Mouse (Mus musculus) spleen, embryonic (tissue): ENCODE data around the gene Chit1.

Source experiments
- CTCF ChIA-PET: fragments of 350-600 bp; sonication (Branson Sonifier 250); formaldehyde crosslinking; loops from one replicate; lab custom pipeline; 2022; lab: Charles Lee

Chit1 gene

GRCm38 (mm10) chr1:134078802-134079476 lies 32.1 kb upstream of the Chit1 start, which contains the start of gene Btg2:
Gene Btg2, minus strand, starts transcription at chr1:134079120.
- CTCF ChIA-PET, result interaction anchor here (0.6 to 2.9 kb wide), 5 partner anchors 15 to 24 kb away, joined by 3 to 13 read pairs (median 5); no protein-coding TSS in a partner anchor

- CTCF ChIA-PET, result interaction anchor here (0.6 to 2.9 kb wide), 6 partner anchors 14 to 380 kb away, joined by 3 to 13 read pairs (median 4); no protein-coding TSS in a partner anchor
Observed at GRCm38 (mm10) chr1:134079477-134080163, 31.4 kb upstream of the Chit1 start.

- CTCF ChIA-PET, result interaction anchor here (0.7 to 1.6 kb wide), 2 partner anchors 19 to 381 kb away, joined by 3 to 5 read pairs; no protein-coding TSS in a partner anchor
Observed at GRCm38 (mm10) chr1:134080406-134080805, 30.6 kb upstream of the Chit1 start.

GRCm38 (mm10) chr1:134080881-134081450 lies 30.1 kb upstream of the Chit1 start:
- CTCF ChIA-PET, result interaction anchor here (0.6 to 0.7 kb wide), 2 partner anchors 19 to 1345 kb away, joined by 3 to 4 read pairs; no protein-coding TSS in a partner anchor

- CTCF ChIA-PET, result interaction anchor here (0.9 to 1.4 kb wide), 2 partner anchors 12 to 16 kb away, joined by 3 to 4 read pairs; no protein-coding TSS in a partner anchor
Observed at GRCm38 (mm10) chr1:134082987-134083516, 28.0 kb upstream of the Chit1 start.

GRCm38 (mm10) chr1:134083676-134084075 lies 27.4 kb upstream of the Chit1 start:
- CTCF ChIA-PET, result interaction anchor here (0.9 to 1.4 kb wide), 2 partner anchors 11 to 15 kb away, joined by 3 to 4 read pairs; no protein-coding TSS in a partner anchor

- CTCF ChIA-PET, result interaction anchor here (0.9 to 1.4 kb wide), 2 partner anchors 11 to 15 kb away, joined by 3 to 4 read pairs; no protein-coding TSS in a partner anchor
Observed at GRCm38 (mm10) chr1:134084128-134084527, 26.9 kb upstream of the Chit1 start.

GRCm38 (mm10) chr1:134086017-134086416 lies 25.0 kb upstream of the Chit1 start:
- CTCF ChIA-PET, result no interaction called here

GRCm38 (mm10) chr1:134086811-134087398 lies 24.1 kb upstream of the Chit1 start:
- CTCF ChIA-PET, result no interaction called here

- CTCF ChIA-PET, result interaction anchor here (1.3 kb wide), 1 partner anchor 22 kb away, joined by 3 read pairs; no protein-coding TSS in a partner anchor
Observed at GRCm38 (mm10) chr1:134089074-134089473, 22.0 kb upstream of the Chit1 start.

- CTCF ChIA-PET, result interaction anchor here (0.7 kb wide), 1 partner anchor 81 kb away, joined by 4 read pairs; no protein-coding TSS in a partner anchor
Observed at GRCm38 (mm10) chr1:134091851-134092250, 19.2 kb upstream of the Chit1 start.

- CTCF ChIA-PET, result no interaction called here
Observed at GRCm38 (mm10) chr1:134092368-134092767, 18.7 kb upstream of the Chit1 start.

- CTCF ChIA-PET, result interaction anchor here (0.8 to 2.2 kb wide), 5 partner anchors 14 to 33 kb away, joined by 3 to 17 read pairs (median 4); no protein-coding TSS in a partner anchor
Observed at GRCm38 (mm10) chr1:134092852-134093770, 17.9 kb upstream of the Chit1 start.

GRCm38 (mm10) chr1:134093771-134094526 lies 17.1 kb upstream of the Chit1 start:
- CTCF ChIA-PET, result interaction anchor here (0.8 to 2.2 kb wide), 7 partner anchors 10 to 33 kb away, joined by 3 to 17 read pairs (median 4); no protein-coding TSS in a partner anchor

GRCm38 (mm10) chr1:134095033-134095612 lies 15.9 kb upstream of the Chit1 start:
- CTCF ChIA-PET, result interaction anchor here (0.9 to 2.2 kb wide), 4 partner anchors 9 to 35 kb away, joined by 3 to 14 read pairs (median 4); no protein-coding TSS in a partner anchor

- CTCF ChIA-PET, result interaction anchor here (1.6 kb wide), 1 partner anchor 28 kb away, joined by 5 read pairs; no protein-coding TSS in a partner anchor
Observed at GRCm38 (mm10) chr1:134095721-134096120, 15.3 kb upstream of the Chit1 start.

- CTCF ChIA-PET, result interaction anchor here (0.8 kb wide), 1 partner anchor 14 kb away, joined by 3 read pairs; no protein-coding TSS in a partner anchor
Observed at GRCm38 (mm10) chr1:134096264-134096934, 14.6 kb upstream of the Chit1 start.
